Mouse (Mus musculus) embryo, embryonic 11.5 days (tissue): ENCODE results near the gene Scarf2.

ENCODE experiments used
- DNase-seq: peaks from one replicate; pipeline ENCODE4 v3.0.0-alpha.2; 2012; ENCODE audit warnings: low read depth, low spot score

The Scarf2 gene

GRCm38 (mm10) chr16:17796971-17797811 lies at the start of gene Scarf2:
Scarf2 (plus strand) TSS chr16:17797282.
- no peak for DNase-seq

- no peak for DNase-seq
These were observed 44.1 kb upstream of the Scarf2 start for GRCm38 (mm10) chr16:17753001-17753400.

GRCm38 (mm10) chr16:17753686-17754085 lies 43.4 kb upstream of the Scarf2 start:
- no peak for DNase-seq

GRCm38 (mm10) chr16:17757756-17758155 lies 39.3 kb upstream of the Scarf2 start:
- DNase-seq = no peak

- no peak for DNase-seq
These were observed 38.2 kb upstream of the Scarf2 start for GRCm38 (mm10) chr16:17758902-17759301.

- peak; percentile 86 for DNase-seq
These were observed 37.7 kb upstream of the Scarf2 start, which contains the start of gene Klhl22 for GRCm38 (mm10) chr16:17759344-17759773. Klhl22 (plus strand) TSS chr16:17759618.

- DNase-seq = peak; percentile 26
These were observed 37.2 kb upstream of the Scarf2 start for GRCm38 (mm10) chr16:17759813-17760321.

- DNase-seq = peak; percentile 40
These were observed 36.4 kb upstream of the Scarf2 start for GRCm38 (mm10) chr16:17760657-17761056.

- DNase-seq = peak; percentile 22
These were observed 36.0 kb upstream of the Scarf2 start for GRCm38 (mm10) chr16:17761074-17761473.

- DNase-seq = no peak
These were observed 33.0 kb upstream of the Scarf2 start for GRCm38 (mm10) chr16:17764108-17764511.

- no peak for DNase-seq
These were observed 28.2 kb upstream of the Scarf2 start for GRCm38 (mm10) chr16:17768834-17769233.

GRCm38 (mm10) chr16:17771117-17771865 lies 25.8 kb upstream of the Scarf2 start:
- DNase-seq = no peak

- no peak for DNase-seq
These were observed 20.3 kb upstream of the Scarf2 start for GRCm38 (mm10) chr16:17776828-17777227.

- DNase-seq = no peak
These were observed 18.9 kb upstream of the Scarf2 start for GRCm38 (mm10) chr16:17778223-17778622.

GRCm38 (mm10) chr16:17779692-17780091 lies 17.4 kb upstream of the Scarf2 start:
- DNase-seq = no peak

GRCm38 (mm10) chr16:17785337-17785736 lies 11.7 kb upstream of the Scarf2 start:
- DNase-seq = no peak

- DNase-seq = no peak
These were observed 4.4 kb upstream of the Scarf2 start for GRCm38 (mm10) chr16:17792728-17793127.

GRCm38 (mm10) chr16:17794047-17794446 lies 3.0 kb upstream of the Scarf2 start:
- no peak for DNase-seq

GRCm38 (mm10) chr16:17795643-17796042 lies 1.4 kb upstream of the Scarf2 start:
- DNase-seq = no peak

GRCm38 (mm10) chr16:17796519-17796918 lies 563 bp upstream of the Scarf2 start:
- no peak for DNase-seq

GRCm38 (mm10) chr16:17797812-17798311 lies 780 bp downstream of the Scarf2 start:
- no peak for DNase-seq
